Mouse (Mus musculus): ENCODE data around the gene Zeb2. TPM values are rescaled to one million over a fixed set of nuclear protein-coding genes. Genes with fewer than 3 reads are reported as not detected.

Gene Zeb2
- polyA plus RNA-seq, 1 experiment from 2014 or later: 44.5 TPM

DNA sequence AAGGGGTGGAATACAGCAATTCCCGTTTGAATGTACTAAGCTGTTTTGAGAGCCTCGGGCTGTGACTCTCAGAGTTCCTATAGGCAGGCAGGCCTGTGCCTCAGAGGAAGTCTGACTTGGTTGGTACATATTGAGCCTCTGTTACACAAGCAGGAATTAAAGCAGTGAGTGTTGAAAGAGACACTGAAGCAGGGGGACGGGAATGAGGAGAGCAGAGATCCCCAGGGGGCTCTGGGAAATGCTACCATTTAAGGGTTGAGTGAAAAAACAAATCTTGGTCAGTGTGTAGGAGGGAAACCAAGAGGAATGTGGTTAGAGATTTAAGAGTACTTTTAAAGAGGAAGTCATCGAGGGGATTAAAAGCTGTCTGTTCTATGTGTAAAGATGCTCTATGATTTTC, 140.7 kb downstream of the Zeb2 start:
- WGBS: 46% methylated on average over 4 of the region's 4 CpGs
- H3K4me2 ChIP-seq (ENCODE audit: low read length): no peak overlapping the region
- peaks cover 11% of the 10 kb centered on the region for H3K4me1 ChIP-seq (replicated peaks; ENCODE audit: control insufficient read depth, insufficient read depth, low read length)
- H3K4me3 ChIP-seq (ENCODE audit: low read depth, low read length): no peak overlapping the region
- H3K9ac ChIP-seq (ENCODE audit: low read length): no peak overlapping the region
- H3K36me3 ChIP-seq (ENCODE audit: control insufficient read depth, insufficient read depth, low read length): no peaks in the 10 kb centered on the region
- no peak for ATAC-seq (replicated peaks; ENCODE audit: low FRiP score, low TSS enrichment, low read depth)
- H3K27me3 ChIP-seq (replicated peaks; ENCODE audit: control insufficient read depth, insufficient read depth, low read length): no peaks in the 10 kb centered on the region
- no peak overlapping the region for H3K27ac ChIP-seq (ENCODE audit: low read depth)
- H3K9me3 ChIP-seq (ENCODE audit: control insufficient read depth, low read length): no peaks in the 10 kb centered on the region
- no peak for DNase-seq (ENCODE audit: low spot score)

DNA sequence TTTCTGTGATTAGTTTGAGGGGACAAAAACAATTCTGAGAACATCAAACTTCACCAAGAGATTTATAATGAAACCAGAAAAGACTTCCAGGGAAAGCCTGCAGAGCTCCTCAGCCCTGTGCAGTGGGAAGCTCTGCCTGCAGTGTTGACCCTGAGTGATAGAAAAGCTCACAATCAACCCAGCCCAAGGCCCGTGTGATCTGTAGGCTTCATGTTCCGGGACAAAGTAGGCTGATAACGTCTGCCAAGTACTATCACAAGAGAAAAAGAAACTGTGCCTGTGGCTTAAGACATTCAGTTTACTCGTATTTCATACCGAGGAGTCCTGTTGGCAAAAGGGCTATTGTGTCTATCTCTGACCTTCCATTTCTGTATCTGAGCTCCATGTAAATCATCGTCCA, 143.4 kb downstream of the Zeb2 start:
- DNase-seq (ENCODE audit: low spot score) (no peak), ATAC-seq (replicated peaks; ENCODE audit: low FRiP score, low TSS enrichment, low read depth) (no peak)
- Histone ChIP-seq H3K9ac (ENCODE audit: low read length) (no peak overlapping the region), H3K36me3 (ENCODE audit: control insufficient read depth, insufficient read depth, low read length) (no peaks in the 10 kb centered on the region), H3K27me3 (replicated peaks; ENCODE audit: control insufficient read depth, insufficient read depth, low read length) (no peaks in the 10 kb centered on the region), H3K27ac (ENCODE audit: low read depth) (no peak overlapping the region), H3K9me3 (ENCODE audit: control insufficient read depth, low read length) (no peaks in the 10 kb centered on the region), H3K4me2 (ENCODE audit: low read length) (no peak overlapping the region), H3K4me3 (ENCODE audit: low read depth, low read length) (no peak overlapping the region), H3K4me1 (replicated peaks; ENCODE audit: control insufficient read depth, insufficient read depth, low read length) (no peaks in the 10 kb centered on the region; the same call in 1 of the 2 replicates)
- WGBS: 78% methylated on average over 6 of the region's 6 CpGs

DNA sequence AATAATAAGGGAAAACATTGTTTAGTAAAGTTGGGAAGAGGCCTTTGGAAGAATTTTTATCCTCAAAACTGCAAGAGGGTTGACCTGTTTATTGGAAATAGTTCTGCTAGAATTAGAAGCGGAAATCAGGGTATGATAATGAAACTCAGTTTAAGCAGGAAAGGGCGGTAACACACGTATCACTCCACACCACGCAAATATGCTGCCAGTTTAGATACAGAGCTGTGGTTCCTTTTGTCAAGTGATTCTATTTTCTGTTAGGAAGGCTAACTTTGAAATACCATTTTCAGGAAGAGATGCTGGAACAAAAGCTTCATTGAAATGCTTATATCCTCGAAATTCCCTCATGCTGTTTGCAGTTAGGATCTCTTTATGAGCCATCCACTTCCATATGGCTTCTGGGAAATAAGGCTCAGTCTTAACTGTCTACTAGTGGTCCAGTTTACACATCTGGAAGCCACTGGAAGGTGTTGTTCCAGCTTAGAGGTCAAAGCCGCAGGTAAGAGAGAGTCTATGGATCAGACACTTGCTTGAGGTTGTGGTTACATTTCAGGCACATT, 147.0 kb downstream of the Zeb2 start:
- no peak for DNase-seq (ENCODE audit: low spot score)
- 94% methylated on average over 6 of the region's 6 CpGs for WGBS

DNA sequence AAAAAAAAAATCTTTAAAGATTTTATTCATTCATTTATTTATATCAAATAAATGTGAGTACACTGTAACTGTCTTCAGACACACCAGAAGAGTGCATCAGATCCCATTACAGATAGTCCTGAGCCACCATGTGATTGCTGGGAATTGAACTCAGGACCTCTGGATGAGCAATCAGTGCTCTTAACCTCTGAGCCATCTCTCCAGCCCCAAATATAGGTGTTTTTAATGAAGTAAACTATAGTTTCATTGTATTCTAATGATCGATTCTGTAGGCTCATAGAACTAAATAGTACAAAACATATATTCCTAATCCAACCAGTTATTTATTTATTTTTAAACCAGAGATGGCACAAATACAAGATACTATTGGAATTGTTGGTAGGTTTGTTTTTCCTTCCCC, 147.6 kb downstream of the Zeb2 start:
- no peaks in the 10 kb centered on the region for H3K27me3 ChIP-seq (replicated peaks; ENCODE audit: control insufficient read depth, insufficient read depth, low read length)
- WGBS: 95% methylated on average over 1 of the region's 1 CpGs
- no peaks in the 10 kb centered on the region for H3K9me3 ChIP-seq (ENCODE audit: control insufficient read depth, low read length)
- H3K36me3 ChIP-seq (ENCODE audit: control insufficient read depth, insufficient read depth, low read length): no peaks in the 10 kb centered on the region
- no peak overlapping the region for H3K27ac ChIP-seq (ENCODE audit: low read depth)
- no peak for DNase-seq (ENCODE audit: low spot score)
- no peak overlapping the region for H3K9ac ChIP-seq (ENCODE audit: low read length)
- no peak for ATAC-seq (replicated peaks; ENCODE audit: low FRiP score, low TSS enrichment, low read depth)
- H3K4me2 ChIP-seq (ENCODE audit: low read length): no peak overlapping the region
- no peaks in the 10 kb centered on the region for H3K4me1 ChIP-seq (replicated peaks; ENCODE audit: control insufficient read depth, insufficient read depth, low read length)
- H3K4me3 ChIP-seq (ENCODE audit: low read depth, low read length): no peak overlapping the region

More for the DNA sequence above, 147.0 kb downstream of the Zeb2 start:
- Histone ChIP-seq H3K36me3 (ENCODE audit: control insufficient read depth, insufficient read depth, low read length) (no peaks in the 10 kb centered on the region), H3K9ac (ENCODE audit: low read length) (no peak overlapping the region), H3K27ac (ENCODE audit: low read depth) (no peak overlapping the region), H3K4me2 (ENCODE audit: low read length) (no peak overlapping the region), H3K4me1 (replicated peaks; ENCODE audit: control insufficient read depth, insufficient read depth, low read length) (no peaks in the 10 kb centered on the region), H3K4me3 (ENCODE audit: low read depth, low read length) (no peak overlapping the region), H3K9me3 (ENCODE audit: control insufficient read depth, low read length) (no peaks in the 10 kb centered on the region), H3K27me3 (replicated peaks; ENCODE audit: control insufficient read depth, insufficient read depth, low read length) (no peaks in the 10 kb centered on the region)
- no peak for ATAC-seq (replicated peaks; ENCODE audit: low FRiP score, low TSS enrichment, low read depth)

DNA sequence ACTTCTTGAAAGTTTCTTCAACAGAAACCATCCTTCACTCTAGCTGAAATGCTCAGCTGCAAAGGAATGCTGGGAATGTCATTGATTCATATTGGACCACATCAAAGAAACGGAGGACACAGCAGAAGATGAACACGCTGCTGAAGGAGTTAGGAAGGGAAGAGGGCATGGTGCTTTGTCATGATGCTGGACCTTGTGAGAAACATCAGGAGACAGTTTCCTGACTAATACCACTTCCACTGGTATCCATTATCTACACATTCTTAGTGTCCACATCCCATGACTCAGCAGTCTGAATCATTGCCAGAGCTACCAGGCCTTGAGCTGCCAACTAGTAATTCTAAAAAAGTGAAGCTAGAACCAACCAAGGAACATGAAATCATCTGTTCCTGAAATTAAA, 148.0 kb downstream of the Zeb2 start:
- DNase-seq (ENCODE audit: low spot score): no peak
- H3K36me3 ChIP-seq (ENCODE audit: control insufficient read depth, insufficient read depth, low read length): no peaks in the 10 kb centered on the region
- H3K27ac ChIP-seq (ENCODE audit: low read depth): no peak overlapping the region
- 55% methylated on average over 2 of the region's 2 CpGs for WGBS
- no peak for ATAC-seq (replicated peaks; ENCODE audit: low FRiP score, low TSS enrichment, low read depth)
- H3K9me3 ChIP-seq (ENCODE audit: control insufficient read depth, low read length): no peaks in the 10 kb centered on the region
- no peaks in the 10 kb centered on the region for H3K27me3 ChIP-seq (replicated peaks; ENCODE audit: control insufficient read depth, insufficient read depth, low read length)
- no peak overlapping the region for H3K4me3 ChIP-seq (ENCODE audit: low read depth, low read length)
- no peak overlapping the region for H3K9ac ChIP-seq (ENCODE audit: low read length)
- no peak overlapping the region for H3K4me2 ChIP-seq (ENCODE audit: low read length)
- H3K4me1 ChIP-seq (replicated peaks; ENCODE audit: control insufficient read depth, insufficient read depth, low read length): no peaks in the 10 kb centered on the region

DNA sequence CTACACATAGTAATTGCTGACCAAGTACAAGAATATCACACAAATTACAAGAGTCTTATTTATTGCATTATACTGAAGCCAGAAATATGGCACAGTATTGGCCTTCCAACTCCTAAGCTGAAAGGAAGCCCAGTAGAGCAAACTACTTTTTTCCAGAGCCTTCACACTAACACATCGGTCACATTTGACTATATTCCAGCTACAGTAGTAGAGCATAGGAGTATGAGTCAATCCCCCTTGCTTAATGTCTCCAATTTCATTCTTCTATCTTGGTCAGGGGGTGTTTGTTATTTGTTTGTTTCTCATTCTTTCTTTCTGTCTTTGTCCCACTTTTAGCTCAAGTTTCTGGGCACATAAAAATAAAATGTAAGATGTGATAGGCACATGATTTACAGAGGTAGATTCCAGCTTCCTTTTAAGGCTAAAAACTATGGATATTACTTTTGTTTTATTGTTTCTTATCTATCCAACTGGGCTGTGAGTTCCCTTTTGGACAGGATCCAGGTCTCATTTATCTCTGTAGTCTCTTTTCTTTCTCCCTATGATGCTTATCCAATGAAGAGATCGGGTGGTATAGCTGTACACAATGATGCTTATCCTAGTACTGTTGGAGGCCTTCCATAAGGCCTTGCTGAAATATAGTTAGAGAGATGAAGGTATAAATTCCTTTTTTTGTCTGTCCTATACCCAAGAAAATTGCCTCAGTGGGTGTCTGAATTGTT, 151.2 kb downstream of the Zeb2 start:
- no peaks in the 10 kb centered on the region for H3K27me3 ChIP-seq (replicated peaks; ENCODE audit: control insufficient read depth, insufficient read depth, low read length)
- no peak overlapping the region for H3K4me2 ChIP-seq (ENCODE audit: low read length)
- ATAC-seq (replicated peaks; ENCODE audit: low FRiP score, low TSS enrichment, low read depth) (no peak), DNase-seq (ENCODE audit: low spot score) (no peak)
- H3K9me3 ChIP-seq (ENCODE audit: control insufficient read depth, low read length): no peaks in the 10 kb centered on the region
- no peak overlapping the region for H3K9ac ChIP-seq (ENCODE audit: low read length)
- H3K4me1 ChIP-seq (replicated peaks; ENCODE audit: control insufficient read depth, insufficient read depth, low read length): no peaks in the 10 kb centered on the region
- H3K36me3 ChIP-seq (ENCODE audit: control insufficient read depth, insufficient read depth, low read length): no peaks in the 10 kb centered on the region
- H3K4me3 ChIP-seq (ENCODE audit: low read depth, low read length): no peak overlapping the region
- H3K27ac ChIP-seq (ENCODE audit: low read depth): no peak overlapping the region
- 73% methylated on average over 2 of the region's 2 CpGs for WGBS

DNA sequence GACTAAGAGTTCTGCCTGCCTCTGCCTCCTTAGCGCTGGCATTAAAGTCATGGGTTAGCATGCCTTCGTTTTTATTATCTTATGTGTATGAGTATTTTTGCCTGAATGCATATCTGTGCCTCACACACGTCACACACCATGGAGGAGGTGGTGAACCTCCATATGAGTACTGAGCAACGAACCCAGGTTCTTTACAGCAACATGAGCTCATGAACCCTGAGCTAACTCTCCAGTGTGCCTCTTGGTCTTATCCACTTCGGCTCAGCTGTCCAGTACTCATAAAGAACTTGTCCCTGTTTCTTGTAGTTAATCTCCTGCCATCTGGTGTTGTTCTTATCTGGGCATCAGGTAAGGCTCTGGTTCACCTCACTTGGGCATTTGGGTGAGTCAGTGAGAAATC, 154.6 kb downstream of the Zeb2 start:
- Histone ChIP-seq H3K27me3 (replicated peaks; ENCODE audit: control insufficient read depth, insufficient read depth, low read length) (no peaks in the 10 kb centered on the region), H3K27ac (ENCODE audit: low read depth) (no peak overlapping the region), H3K9me3 (ENCODE audit: control insufficient read depth, low read length) (no peaks in the 10 kb centered on the region), H3K4me2 (ENCODE audit: low read length) (no peak overlapping the region), H3K9ac (ENCODE audit: low read length) (no peak overlapping the region), H3K4me1 (replicated peaks; ENCODE audit: control insufficient read depth, insufficient read depth, low read length) (no peaks in the 10 kb centered on the region), H3K4me3 (ENCODE audit: low read depth, low read length) (no peak overlapping the region), H3K36me3 (ENCODE audit: control insufficient read depth, insufficient read depth, low read length) (no peaks in the 10 kb centered on the region)
- WGBS: 90% methylated on average over 5 of the region's 5 CpGs
- no peak for DNase-seq (ENCODE audit: low spot score)
- no peak for ATAC-seq (replicated peaks; ENCODE audit: low FRiP score, low TSS enrichment, low read depth)

DNA sequence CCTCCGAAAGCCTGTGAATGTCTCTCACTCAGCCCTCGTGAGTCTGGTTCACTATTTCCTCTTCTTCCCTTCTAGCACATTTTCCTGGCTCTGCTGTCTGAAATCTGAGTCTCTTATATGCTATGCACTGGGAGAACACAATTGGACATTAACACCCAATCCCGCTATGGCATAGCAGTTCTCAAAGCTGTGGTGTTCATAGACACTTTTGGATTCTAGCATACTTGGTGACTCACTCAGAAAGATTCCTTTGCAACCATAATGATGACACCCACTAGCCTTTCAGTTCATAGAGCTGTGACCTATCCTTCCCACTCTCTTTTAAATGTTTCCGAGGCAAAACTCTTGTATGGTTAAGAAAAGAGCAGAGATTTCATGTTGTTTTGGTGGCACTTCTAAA, 156.0 kb downstream of the Zeb2 start:
- WGBS: 88% methylated on average over 4 of the region's 4 CpGs
- no peak overlapping the region for H3K9ac ChIP-seq (ENCODE audit: low read length)
- H3K4me2 ChIP-seq (ENCODE audit: low read length): no peak overlapping the region
- no peak for DNase-seq (ENCODE audit: low spot score)
- no peaks in the 10 kb centered on the region for H3K27me3 ChIP-seq (replicated peaks; ENCODE audit: control insufficient read depth, insufficient read depth, low read length)
- H3K4me1 ChIP-seq (replicated peaks; ENCODE audit: control insufficient read depth, insufficient read depth, low read length): 0 out of 2 replicates have a peak, but pooled peaks cover 3% of the 10 kb centered on the region
- no peaks in the 10 kb centered on the region for H3K36me3 ChIP-seq (ENCODE audit: control insufficient read depth, insufficient read depth, low read length)
- H3K9me3 ChIP-seq (ENCODE audit: control insufficient read depth, low read length): no peaks in the 10 kb centered on the region
- H3K4me3 ChIP-seq (ENCODE audit: low read depth, low read length): no peak overlapping the region
- no peak for ATAC-seq (replicated peaks; ENCODE audit: low FRiP score, low TSS enrichment, low read depth)
- H3K27ac ChIP-seq (ENCODE audit: low read depth): no peak overlapping the region

DNA sequence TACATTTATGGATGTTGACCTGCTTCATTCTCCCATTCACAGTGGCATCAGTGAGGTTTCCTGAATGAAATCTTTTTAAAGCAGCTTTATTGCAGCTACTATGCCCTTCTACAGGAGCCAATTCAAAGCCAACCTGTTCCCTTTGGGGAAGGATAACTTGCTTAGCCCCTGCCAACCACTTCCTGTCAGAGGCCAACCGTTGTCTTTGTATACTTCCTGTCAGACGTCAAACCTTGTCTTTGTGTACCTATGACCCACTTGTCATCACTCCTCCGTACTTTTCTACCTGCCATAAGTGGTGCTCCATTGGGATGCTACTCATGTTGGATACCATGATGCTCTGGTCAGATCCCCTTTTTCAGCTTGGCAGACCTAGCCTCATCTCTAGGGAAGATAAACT, 156.6 kb downstream of the Zeb2 start:
- no peaks in the 10 kb centered on the region for H3K27me3 ChIP-seq (replicated peaks; ENCODE audit: control insufficient read depth, insufficient read depth, low read length)
- no peaks in the 10 kb centered on the region for H3K36me3 ChIP-seq (ENCODE audit: control insufficient read depth, insufficient read depth, low read length)
- ATAC-seq (replicated peaks; ENCODE audit: low FRiP score, low TSS enrichment, low read depth): no peak
- 74% methylated on average over 3 of the region's 3 CpGs for WGBS
- DNase-seq (ENCODE audit: low spot score): no peak
- H3K4me1 ChIP-seq (replicated peaks; ENCODE audit: control insufficient read depth, insufficient read depth, low read length): 0 out of 2 replicates have a peak, but pooled peaks cover 3% of the 10 kb centered on the region
- H3K27ac ChIP-seq (ENCODE audit: low read depth): no peak overlapping the region
- H3K9ac ChIP-seq (ENCODE audit: low read length): no peak overlapping the region
- H3K9me3 ChIP-seq (ENCODE audit: control insufficient read depth, low read length): no peaks in the 10 kb centered on the region
- no peak overlapping the region for H3K4me3 ChIP-seq (ENCODE audit: low read depth, low read length)
- H3K4me2 ChIP-seq (ENCODE audit: low read length): no peak overlapping the region

Measured in intestine, embryonic 14.5 days (tissue).